Mouse (Mus musculus): ENCODE results near the gene Nkain4.

Nkain4 gene

GRCm38 (mm10) chr2:180954061-180955047, at the start of gene Nkain4:
TSS of gene Nkain4 (minus strand) at chr2:180954699.
- DNase-seq: peak; percentile 57 to 66

- DNase-seq: no peak
Measured at GRCm38 (mm10) chr2:180996905-180997304, 42.4 kb upstream of the Nkain4 start.

GRCm38 (mm10) chr2:180996436-180996835, 41.9 kb upstream of the Nkain4 start:
- peak; percentile 56 to 63 for DNase-seq

- DNase-seq: no peak
Measured at GRCm38 (mm10) chr2:180995457-180995856, 41.0 kb upstream of the Nkain4 start.

GRCm38 (mm10) chr2:180994360-180994759, 39.9 kb upstream of the Nkain4 start:
- DNase-seq: no peak

- DNase-seq: no peak
Measured at GRCm38 (mm10) chr2:180990347-180990746, 35.8 kb upstream of the Nkain4 start.

GRCm38 (mm10) chr2:180988948-180989347, 34.4 kb upstream of the Nkain4 start:
- no peak for DNase-seq

- no peak for DNase-seq
Measured at GRCm38 (mm10) chr2:180988347-180988913, 33.9 kb upstream of the Nkain4 start.

- no peak for DNase-seq
Measured at GRCm38 (mm10) chr2:180987432-180988030, 33.0 kb upstream of the Nkain4 start.

GRCm38 (mm10) chr2:180987001-180987400, 32.5 kb upstream of the Nkain4 start:
- DNase-seq: no peak

- DNase-seq: no peak
Measured at GRCm38 (mm10) chr2:180986449-180986848, 31.9 kb upstream of the Nkain4 start, which contains the start of gene Col20a1. TSS of gene Col20a1 (plus strand) at chr2:180986535.

- no peak for DNase-seq
Measured at GRCm38 (mm10) chr2:180985635-180986034, 31.1 kb upstream of the Nkain4 start.

GRCm38 (mm10) chr2:180981133-180981532, 26.6 kb upstream of the Nkain4 start:
- DNase-seq: no peak

- DNase-seq: peak; percentile 96 to 97
Measured at GRCm38 (mm10) chr2:180967010-180967763, 12.7 kb upstream of the Nkain4 start, which contains the start of gene Arfgap1. TSS of gene Arfgap1 (plus strand) at chr2:180967225.

- DNase-seq: peak; percentile 51 to 61
Measured at GRCm38 (mm10) chr2:180966092-180966882, 11.8 kb upstream of the Nkain4 start.

GRCm38 (mm10) chr2:180963956-180964355, 9.5 kb upstream of the Nkain4 start:
- DNase-seq: peak; percentile 80 to 86

- DNase-seq: no peak
Measured at GRCm38 (mm10) chr2:180962616-180963308, 8.3 kb upstream of the Nkain4 start.

GRCm38 (mm10) chr2:180960187-180960586, 5.7 kb upstream of the Nkain4 start:
- DNase-seq: no peak

GRCm38 (mm10) chr2:180959605-180960004, 5.1 kb upstream of the Nkain4 start:
- no peak for DNase-seq

- DNase-seq: no peak
Measured at GRCm38 (mm10) chr2:180953638-180954037, 861 bp downstream of the Nkain4 start.

GRCm38 (mm10) chr2:180952731-180953171, 1.7 kb downstream of the Nkain4 start:
- peak; percentile 17 to 27 for DNase-seq

All from cerebellum, adult 18-20 months (tissue).